Mouse (Mus musculus): Measurements from ENCODE around the gene Ifitm1. TPM values are rescaled to one million over a fixed set of nuclear protein-coding genes. Genes with fewer than 3 reads are reported as not detected.
A peak's percentile ranks its signal among the peaks of the same experiment; 100 is the strongest.

The Ifitm1 gene
- polyA plus RNA-seq, 1 experiment from 2014 or later, result 148 TPM

- Histone ChIP-seq H3K27ac (no peak overlapping the region), H3K36me3 (no peaks in the 10 kb centered on the region), H3K4me1 (replicated peaks) (peaks cover 11% of the 10 kb centered on the region; the same call in 1 of the 2 replicates), H3K27me3 (replicated peaks) (no peaks in the 10 kb centered on the region), H3K4me2 (replicated peaks) (no peak overlapping the region), H3K9ac (no peak overlapping the region), H3K9me3 (no peaks in the 10 kb centered on the region), H3K4me3 (replicated peaks) (no peak overlapping the region)
- WGBS, result 72% methylated on average over 4 of the region's 4 CpGs
- no peak for ATAC-seq
Measured at GRCm38 (mm10) chr7:140989022-140989421, 22.0 kb downstream of the Ifitm1 start.

GRCm38 (mm10) chr7:140990185-140990584, 23.2 kb downstream of the Ifitm1 start:
- Histone ChIP-seq H3K27me3 (replicated peaks) (no peaks in the 10 kb centered on the region), H3K4me1 (replicated peaks) (peaks cover 11% of the 10 kb centered on the region; the same call in 1 of the 2 replicates), H3K9me3 (no peaks in the 10 kb centered on the region), H3K36me3 (no peaks in the 10 kb centered on the region), H3K4me3 (replicated peaks) (no peak overlapping the region), H3K9ac (no peak overlapping the region), H3K4me2 (replicated peaks) (no peak overlapping the region), H3K27ac (no peak overlapping the region)
- ATAC-seq, result peak; percentile 46; the same call in 1 of the 2 replicates
- WGBS, result 46% methylated on average over 6 of the region's 6 CpGs

DNA sequence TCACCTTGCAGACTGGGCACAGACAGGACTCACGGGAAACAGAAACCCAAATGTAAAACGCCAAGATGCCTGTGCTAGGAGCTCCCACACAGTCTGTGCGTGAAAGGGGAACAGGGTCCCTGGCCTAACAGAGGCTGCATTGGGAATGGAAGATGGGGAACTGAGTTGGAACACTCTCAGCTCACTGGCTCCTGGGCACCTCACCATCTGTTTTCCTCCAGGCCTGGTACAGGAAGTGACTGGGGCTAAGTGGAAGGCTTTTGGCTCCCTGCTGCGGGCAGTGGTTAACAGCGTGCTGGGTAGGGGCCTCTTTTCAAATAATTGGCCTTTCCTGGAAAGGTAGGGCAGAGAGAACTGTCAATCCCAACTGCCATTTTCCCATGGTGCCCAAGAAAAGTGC, 23.6 kb downstream of the Ifitm1 start:
- H3K27me3 ChIP-seq (replicated peaks), result no peaks in the 10 kb centered on the region
- no peak overlapping the region for H3K9ac ChIP-seq
- no peak overlapping the region for H3K4me2 ChIP-seq (replicated peaks)
- peaks cover 11% of the 10 kb centered on the region; the same call in 1 of the 2 replicates for H3K4me1 ChIP-seq (replicated peaks)
- no peak; the same call in 1 of the 2 replicates for ATAC-seq
- no peaks in the 10 kb centered on the region for H3K36me3 ChIP-seq
- H3K9me3 ChIP-seq, result no peaks in the 10 kb centered on the region
- no peak overlapping the region for H3K4me3 ChIP-seq (replicated peaks)
- H3K27ac ChIP-seq, result no peak overlapping the region
- WGBS, result 75% methylated on average over 5 of the region's 5 CpGs

GRCm38 (mm10) chr7:140991117-140991689, 24.2 kb downstream of the Ifitm1 start:
- H3K4me3 ChIP-seq (replicated peaks), result no peak overlapping the region
- no peak overlapping the region for H3K4me2 ChIP-seq (replicated peaks)
- WGBS, result 84% methylated on average over 14 of the region's 14 CpGs
- no peak overlapping the region for H3K9ac ChIP-seq
- H3K4me1 ChIP-seq (replicated peaks), result peaks cover 11% of the 10 kb centered on the region; the same call in 1 of the 2 replicates
- H3K9me3 ChIP-seq, result no peaks in the 10 kb centered on the region
- ATAC-seq, result no peak
- H3K36me3 ChIP-seq, result no peaks in the 10 kb centered on the region
- no peaks in the 10 kb centered on the region for H3K27me3 ChIP-seq (replicated peaks)
- H3K27ac ChIP-seq, result no peak overlapping the region

- ATAC-seq, result no peak
- 23% methylated on average over 1 of the region's 1 CpGs for WGBS
- Histone ChIP-seq H3K27me3 (replicated peaks) (no peaks in the 10 kb centered on the region), H3K36me3 (no peaks in the 10 kb centered on the region), H3K27ac (no peak overlapping the region), H3K9ac (no peak overlapping the region), H3K4me2 (replicated peaks) (no peak overlapping the region), H3K4me3 (replicated peaks) (no peak overlapping the region), H3K4me1 (replicated peaks) (no peaks in the 10 kb centered on the region), H3K9me3 (no peaks in the 10 kb centered on the region)
Measured at GRCm38 (mm10) chr7:140997817-140998216, 30.8 kb downstream of the Ifitm1 start.

DNA sequence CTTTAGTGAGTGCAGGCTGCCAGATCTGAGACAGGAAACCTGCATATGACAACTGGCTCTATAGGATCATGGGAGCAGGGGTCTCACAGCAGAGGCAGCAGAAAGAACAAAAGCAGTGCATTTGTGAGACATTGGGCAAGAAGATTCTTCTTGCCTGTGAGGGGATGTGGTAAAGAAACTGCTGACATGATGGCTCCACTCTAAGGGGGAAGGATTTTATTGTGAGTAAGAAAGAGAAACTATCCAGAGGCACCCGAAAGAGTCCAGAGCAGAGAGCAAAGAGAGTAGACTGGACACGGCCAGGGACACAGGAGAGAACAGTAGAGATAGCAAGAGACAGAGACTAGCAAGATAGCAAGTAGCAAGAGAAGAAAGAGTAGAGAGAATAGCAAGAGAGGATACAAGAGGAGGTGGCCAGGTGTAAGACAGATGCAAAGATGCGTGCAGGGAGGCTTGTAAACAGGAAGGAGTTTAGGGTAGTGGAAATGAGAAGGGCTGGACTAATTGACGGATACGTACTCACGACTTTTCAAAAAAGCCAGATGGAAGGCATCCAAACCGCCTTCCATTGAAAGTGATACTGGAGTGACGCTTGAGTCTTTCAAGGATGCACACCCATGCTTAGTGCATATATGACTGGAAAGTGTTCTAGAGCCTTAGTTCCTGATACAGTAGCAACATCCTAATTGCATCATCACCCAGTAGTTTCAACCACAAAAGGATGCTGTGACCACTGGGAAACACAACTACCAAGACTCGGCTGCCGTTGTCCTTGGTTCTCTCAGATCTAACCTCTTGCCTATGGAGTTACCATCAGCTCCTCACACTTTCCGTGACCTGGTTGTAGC, 32.1 kb downstream of the Ifitm1 start:
- 77% methylated on average over 11 of the region's 11 CpGs for WGBS
- H3K9ac ChIP-seq, result no peak overlapping the region
- H3K4me3 ChIP-seq (replicated peaks), result no peak overlapping the region
- H3K9me3 ChIP-seq, result no peaks in the 10 kb centered on the region
- ATAC-seq, result no peak
- 0 out of 2 replicates have a peak overlapping the region, but pooled peaks have one; percentile 9 for H3K27ac ChIP-seq
- H3K27me3 ChIP-seq (replicated peaks), result no peaks in the 10 kb centered on the region
- H3K4me2 ChIP-seq (replicated peaks), result no peak overlapping the region
- H3K4me1 ChIP-seq (replicated peaks), result no peaks in the 10 kb centered on the region
- H3K36me3 ChIP-seq, result no peaks in the 10 kb centered on the region

DNA sequence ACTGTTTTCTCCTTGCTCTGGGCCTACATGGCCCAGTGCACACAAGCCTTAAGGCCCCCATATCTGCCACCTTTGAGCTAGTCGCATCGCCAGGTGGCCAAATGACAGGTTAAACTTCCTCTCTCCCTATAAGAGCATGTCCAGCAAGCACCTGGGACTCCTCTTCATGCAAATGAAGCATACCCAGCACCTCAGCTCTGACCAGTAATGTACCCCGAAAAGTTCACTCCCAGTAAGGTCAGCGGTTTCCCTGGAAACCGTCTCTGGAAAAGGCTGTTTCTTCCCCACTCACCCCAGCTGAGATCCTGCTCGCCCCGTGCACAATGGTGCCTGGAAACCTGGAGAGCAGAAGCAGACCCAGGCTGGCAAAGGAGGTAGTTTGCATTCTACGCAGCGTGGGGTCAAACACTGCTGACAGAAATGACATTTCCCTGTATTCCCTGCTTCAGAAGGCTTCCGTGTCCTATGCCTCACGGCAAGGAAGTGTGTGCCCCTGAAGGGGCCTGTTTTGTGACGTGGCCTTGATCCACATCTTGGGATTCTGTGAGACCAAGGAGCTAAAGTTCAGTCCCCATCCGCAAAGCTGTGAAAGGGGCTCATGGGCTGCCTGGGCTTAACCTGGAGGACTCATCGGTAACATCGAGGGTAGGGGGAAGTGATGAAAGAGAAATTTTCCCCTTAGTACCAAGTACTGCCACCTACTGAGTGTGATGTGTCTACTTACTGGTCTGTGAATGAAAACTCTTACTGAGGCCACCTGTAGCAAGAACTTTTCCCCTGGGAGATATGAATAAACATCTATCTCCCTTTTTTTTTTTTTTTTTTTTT, 34.1 kb downstream of the Ifitm1 start:
- 73% methylated on average over 15 of the region's 15 CpGs for WGBS
- Histone ChIP-seq H3K4me1 (replicated peaks) (no peaks in the 10 kb centered on the region), H3K27ac (no peak overlapping the region), H3K9ac (no peak overlapping the region), H3K36me3 (no peaks in the 10 kb centered on the region), H3K4me2 (replicated peaks) (no peak overlapping the region), H3K27me3 (replicated peaks) (no peaks in the 10 kb centered on the region), H3K9me3 (no peaks in the 10 kb centered on the region), H3K4me3 (replicated peaks) (no peak overlapping the region)
- ATAC-seq, result no peak

DNA sequence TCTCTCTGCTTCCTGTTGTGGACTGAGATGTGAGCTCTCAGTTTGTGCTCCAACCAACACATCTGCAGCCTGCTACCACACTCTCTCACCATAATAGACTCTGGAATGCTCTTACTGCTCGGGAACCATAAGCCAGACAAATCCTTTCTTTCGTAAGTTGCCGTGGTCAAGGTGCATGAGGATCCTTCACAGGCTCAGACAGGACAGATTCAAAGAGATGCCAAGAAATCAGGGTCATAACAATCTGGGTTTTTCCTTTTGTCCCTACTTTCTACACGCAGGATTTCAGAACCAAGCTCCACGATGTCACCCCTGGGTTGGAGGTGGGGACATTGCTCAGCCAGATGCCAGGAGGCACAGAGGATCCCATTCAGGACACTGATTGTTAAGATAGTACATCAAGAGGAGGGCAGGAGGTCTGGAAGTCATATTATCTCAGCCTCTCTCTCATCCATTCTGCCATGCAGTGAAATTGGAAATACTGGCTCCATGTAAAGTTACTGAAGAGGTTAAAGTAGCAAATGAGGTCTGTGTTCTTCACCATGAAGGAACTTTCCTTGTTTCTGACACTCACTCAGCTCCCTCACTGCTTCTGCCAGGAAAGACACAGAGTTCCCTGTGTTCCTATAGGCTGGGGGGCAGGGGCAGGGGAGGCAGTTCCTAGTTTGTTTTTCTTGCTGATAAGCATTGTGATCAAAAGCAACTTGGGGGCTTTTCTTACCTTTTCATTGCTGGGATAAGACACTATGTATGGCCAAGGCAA, 36.4 kb downstream of the Ifitm1 start:
- ATAC-seq, result no peak
- Histone ChIP-seq H3K9me3 (no peaks in the 10 kb centered on the region), H3K27ac (no peak overlapping the region), H3K4me1 (replicated peaks) (peaks cover 3% of the 10 kb centered on the region; the same call in 1 of the 2 replicates), H3K9ac (no peak overlapping the region), H3K27me3 (replicated peaks) (no peaks in the 10 kb centered on the region), H3K4me2 (replicated peaks) (no peak overlapping the region), H3K4me3 (replicated peaks) (no peak overlapping the region), H3K36me3 (no peaks in the 10 kb centered on the region)
- 80% methylated on average over 5 of the region's 5 CpGs for WGBS

DNA sequence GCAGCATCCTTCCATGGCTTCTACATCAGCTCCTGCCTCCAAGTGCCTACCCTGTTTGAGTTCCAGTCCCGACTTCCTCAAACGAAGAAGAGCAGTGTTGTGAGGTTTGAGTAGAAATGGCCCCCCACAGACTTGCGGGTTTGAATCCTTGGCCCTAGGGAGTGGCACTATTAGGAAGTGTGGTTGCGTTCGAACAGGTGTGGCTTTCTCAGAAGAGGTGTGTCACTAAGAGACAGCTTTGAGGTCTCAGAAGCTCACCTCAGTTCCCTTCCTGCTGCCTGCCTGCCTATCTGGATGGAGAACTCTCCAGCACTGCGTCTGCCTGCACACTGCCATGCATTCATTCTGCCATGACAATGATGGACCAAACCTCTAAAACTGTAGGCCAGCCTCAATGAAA, 39.4 kb downstream of the Ifitm1 start:
- Histone ChIP-seq H3K27ac (no peak overlapping the region), H3K9ac (no peak overlapping the region), H3K36me3 (no peaks in the 10 kb centered on the region), H3K4me1 (replicated peaks) (peaks cover 19% of the 10 kb centered on the region), H3K9me3 (no peaks in the 10 kb centered on the region), H3K27me3 (replicated peaks) (no peaks in the 10 kb centered on the region), H3K4me2 (replicated peaks) (no peak overlapping the region), H3K4me3 (replicated peaks) (no peak overlapping the region)
- ATAC-seq, result no peak
- WGBS, result 80% methylated on average over 6 of the region's 6 CpGs

DNA sequence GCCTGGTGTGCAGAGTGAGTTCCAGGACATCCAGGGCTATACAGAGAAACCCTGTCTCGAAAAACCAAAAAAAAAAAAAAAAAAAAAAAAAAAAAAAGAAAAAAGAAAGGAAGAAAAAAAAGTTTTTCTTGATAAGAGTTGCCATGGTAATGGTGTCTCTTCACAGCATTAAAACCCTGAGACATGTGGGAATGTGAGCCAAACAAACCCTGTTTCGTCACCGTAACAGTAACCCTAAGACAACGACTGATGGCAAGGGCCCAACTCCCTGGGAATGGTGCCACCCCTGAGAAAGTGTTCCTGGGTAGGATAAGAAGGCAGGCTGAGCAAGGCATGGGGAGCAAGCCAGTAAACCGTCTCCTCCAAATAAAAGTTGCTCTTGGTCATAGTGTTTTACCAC, 39.9 kb downstream of the Ifitm1 start:
- 83% methylated on average over 5 of the region's 5 CpGs for WGBS
- ATAC-seq, result no peak
- H3K4me1 ChIP-seq (replicated peaks), result peaks cover 19% of the 10 kb centered on the region
- no peaks in the 10 kb centered on the region for H3K36me3 ChIP-seq
- no peaks in the 10 kb centered on the region for H3K27me3 ChIP-seq (replicated peaks)
- H3K27ac ChIP-seq, result no peak overlapping the region
- H3K9me3 ChIP-seq, result no peaks in the 10 kb centered on the region
- no peak overlapping the region for H3K9ac ChIP-seq
- H3K4me2 ChIP-seq (replicated peaks), result no peak overlapping the region
- no peak overlapping the region for H3K4me3 ChIP-seq (replicated peaks)

DNA sequence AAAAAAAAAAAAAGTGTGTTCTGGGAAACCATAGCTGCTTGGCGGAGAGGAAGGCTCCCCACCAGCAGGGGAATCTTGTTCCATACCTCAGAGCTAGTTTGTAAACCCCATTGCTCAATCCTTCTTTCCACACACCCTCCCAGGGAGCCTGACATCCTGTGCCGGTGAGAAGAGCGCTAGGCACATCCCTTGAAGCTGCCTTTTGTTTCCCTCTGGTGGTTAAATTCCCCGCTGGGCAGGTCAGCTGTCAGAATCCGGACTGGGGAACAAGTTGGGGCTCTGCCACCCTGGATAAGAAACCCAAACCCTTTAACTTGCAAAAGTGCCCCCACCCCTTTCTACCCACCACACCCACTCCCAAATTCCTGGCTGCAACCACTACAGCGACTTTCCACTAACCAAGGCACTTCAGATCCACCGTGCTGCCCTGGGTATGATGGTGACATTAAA, 41.3 kb downstream of the Ifitm1 start:
- H3K9me3 ChIP-seq, result no peaks in the 10 kb centered on the region
- 15% methylated on average over 7 of the region's 7 CpGs for WGBS
- peaks cover 19% of the 10 kb centered on the region for H3K4me1 ChIP-seq (replicated peaks)
- peak; percentile 34 for ATAC-seq
- no peaks in the 10 kb centered on the region for H3K27me3 ChIP-seq (replicated peaks)
- H3K4me2 ChIP-seq (replicated peaks), result peak overlapping the region; percentile 62
- H3K27ac ChIP-seq, result peak overlapping the region; percentile 86; the same call in 1 of the 2 replicates
- no peak overlapping the region for H3K9ac ChIP-seq
- no peak overlapping the region for H3K4me3 ChIP-seq (replicated peaks)
- H3K36me3 ChIP-seq, result no peaks in the 10 kb centered on the region

Data from intestine, embryonic 15.5 days (tissue).